Mouse (Mus musculus) cerebellum, postnatal 4 days (tissue): ENCODE measurements around the gene Myrf.
"Not testable (repeated sequence)": the region's sequence is repeated elsewhere in the genome, so short reads cannot be mapped to it uniquely, and the experiment has no call there.

ENCODE experiments used
- DNase-seq, 2 experiments: peaks; one replicate each; pipeline ENCODE4 v3.0.0; 2022; ENCODE audit warnings: low spot score in 2 of 2, mixed read lengths in 1 of 2

The Myrf gene

GRCm38 (mm10) chr19:10181225-10181624, 59.3 kb downstream of the Myrf start:
- DNase-seq: no peak

GRCm38 (mm10) chr19:10176941-10177372, 63.6 kb downstream of the Myrf start:
- no peak for DNase-seq

DNA sequence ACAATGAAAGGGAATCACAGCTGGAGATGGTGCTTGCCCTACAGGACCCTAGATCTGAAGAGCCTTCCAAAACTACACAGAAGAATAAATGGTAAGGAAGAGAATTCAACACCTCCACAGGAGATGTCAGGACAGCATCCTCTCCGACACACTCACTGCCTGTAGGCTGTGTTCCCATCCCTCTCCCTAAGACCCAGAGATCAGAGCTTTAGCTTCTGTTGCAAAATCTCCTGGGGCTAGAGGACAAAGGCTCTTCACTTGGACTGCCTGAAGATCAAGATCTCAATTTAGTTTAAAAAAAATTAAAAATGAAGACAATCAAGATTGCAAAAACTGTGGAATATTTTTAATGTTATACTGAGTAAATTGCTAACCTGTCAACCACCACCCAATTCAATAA, 64.1 kb downstream of the Myrf start:
- no peak for DNase-seq

GRCm38 (mm10) chr19:10174956-10175355, 65.6 kb downstream of the Myrf start:
- DNase-seq: no peak

DNA sequence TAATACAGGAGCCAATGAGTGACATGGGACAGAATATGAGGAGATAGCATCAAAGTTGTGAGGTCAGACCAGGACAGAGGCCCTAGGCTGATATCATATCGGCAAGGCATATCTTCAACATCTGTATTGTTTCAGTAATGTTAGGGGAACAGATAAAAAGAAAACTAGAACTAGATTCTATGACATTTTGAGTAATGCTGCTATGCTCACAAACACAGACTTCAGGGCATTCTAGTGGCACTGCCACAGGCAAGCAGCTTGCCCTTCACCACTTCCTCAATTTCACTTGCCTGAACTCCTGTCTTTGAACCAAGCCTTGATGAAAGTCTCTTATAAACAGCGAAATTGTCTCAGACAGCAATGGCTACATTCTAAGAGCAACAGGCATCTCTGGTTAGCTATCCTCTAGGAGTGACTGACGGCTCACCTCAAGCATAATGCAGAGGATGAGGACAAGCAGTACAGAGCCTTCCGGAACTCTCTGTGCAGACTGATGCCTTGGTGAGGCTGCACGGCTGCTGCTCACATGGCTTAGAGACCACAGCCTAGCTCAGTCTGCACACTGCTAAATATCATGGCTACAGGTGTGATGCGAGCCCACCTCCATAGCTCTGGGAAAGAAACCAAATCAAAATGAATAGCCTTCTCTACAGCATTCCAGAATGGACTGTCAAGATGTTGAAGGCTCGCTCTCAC, 66.6 kb downstream of the Myrf start:
- no peak for DNase-seq

DNA sequence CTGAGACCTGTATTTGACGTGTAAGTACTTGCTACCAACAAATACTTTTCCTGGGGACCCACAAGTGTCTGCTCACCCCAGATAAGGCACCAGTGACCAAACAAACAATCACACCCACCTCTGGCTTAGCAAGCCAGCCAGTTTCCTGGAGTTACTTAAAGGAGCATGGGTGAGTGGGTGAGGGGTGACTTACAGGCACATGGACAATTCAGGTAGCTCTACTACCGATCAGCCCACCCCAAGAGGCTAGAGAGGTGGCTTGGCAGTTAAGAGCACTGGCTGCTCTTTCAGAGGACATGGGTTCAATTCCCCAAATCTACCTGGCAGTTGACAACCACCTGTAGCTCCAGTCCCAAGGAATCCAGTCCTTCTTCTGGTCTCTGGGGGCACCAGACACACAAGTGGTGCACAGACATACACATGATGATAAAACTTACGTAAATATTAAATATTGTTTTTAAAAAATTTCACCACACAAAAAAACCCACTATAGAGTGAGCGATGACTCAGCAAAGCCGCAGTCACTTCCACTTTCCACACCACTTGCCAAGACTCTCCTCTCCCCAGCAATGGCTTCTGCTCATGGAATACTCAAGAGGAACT, 67.3 kb downstream of the Myrf start:
- no peak for DNase-seq

GRCm38 (mm10) chr19:10171846-10172245, 68.7 kb downstream of the Myrf start:
- no peak for DNase-seq

GRCm38 (mm10) chr19:10171359-10171758, 69.2 kb downstream of the Myrf start:
- DNase-seq: no peak

- no peak for DNase-seq
Observed at GRCm38 (mm10) chr19:10170466-10170865, 70.1 kb downstream of the Myrf start.

DNA sequence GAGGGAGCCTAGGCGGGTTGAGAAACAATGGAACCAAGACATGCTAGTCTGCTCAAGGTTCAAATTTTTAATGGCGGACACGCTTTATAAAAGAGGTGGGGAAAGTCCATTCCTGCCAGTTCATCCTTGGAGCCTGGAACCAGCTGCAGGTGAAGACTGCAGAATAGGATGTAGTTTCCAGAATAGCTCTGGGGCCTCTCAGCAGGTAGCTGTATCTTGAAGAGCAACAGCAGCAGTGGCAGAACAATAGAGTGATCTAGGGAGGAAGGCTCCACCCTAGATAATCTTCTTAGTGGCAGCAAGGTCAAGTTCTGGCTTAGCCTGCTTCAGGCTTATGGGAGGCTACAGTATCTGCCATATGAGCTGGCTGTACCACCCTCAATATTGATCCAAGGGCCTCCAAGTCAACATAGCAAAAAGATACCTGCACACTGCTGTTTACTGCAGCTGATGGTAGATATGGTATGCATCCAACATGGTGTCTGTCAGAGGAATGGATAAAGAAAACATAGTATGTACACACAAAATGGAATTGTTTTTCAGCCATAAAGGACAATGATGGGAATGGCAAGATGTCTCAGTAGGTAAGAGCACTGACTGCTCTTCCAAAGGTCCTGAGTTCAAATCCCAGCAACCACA, 70.7 kb downstream of the Myrf start:
- DNase-seq: not testable (repeated sequence)

DNA sequence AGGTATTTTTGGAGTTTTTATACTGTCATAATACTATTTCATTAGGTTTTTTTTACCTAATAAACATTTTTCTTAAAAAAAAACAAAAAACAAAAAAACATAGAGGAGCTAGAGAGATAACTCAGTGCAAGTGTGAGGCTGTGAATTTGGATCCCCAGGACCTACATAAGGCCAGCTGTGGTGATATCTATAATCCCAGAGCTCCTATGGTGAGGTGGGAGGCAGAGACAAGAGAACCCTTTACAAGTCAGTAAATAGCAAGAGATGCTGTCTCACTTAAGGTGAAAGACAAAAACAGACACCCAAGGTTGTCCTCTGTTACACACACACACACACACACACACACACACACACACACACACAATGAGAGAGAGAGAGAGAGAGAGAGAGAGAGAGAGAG, 71.4 kb downstream of the Myrf start:
- DNase-seq: no peak

- DNase-seq: no peak
Observed at GRCm38 (mm10) chr19:10168441-10168840, 72.1 kb downstream of the Myrf start.

DNA sequence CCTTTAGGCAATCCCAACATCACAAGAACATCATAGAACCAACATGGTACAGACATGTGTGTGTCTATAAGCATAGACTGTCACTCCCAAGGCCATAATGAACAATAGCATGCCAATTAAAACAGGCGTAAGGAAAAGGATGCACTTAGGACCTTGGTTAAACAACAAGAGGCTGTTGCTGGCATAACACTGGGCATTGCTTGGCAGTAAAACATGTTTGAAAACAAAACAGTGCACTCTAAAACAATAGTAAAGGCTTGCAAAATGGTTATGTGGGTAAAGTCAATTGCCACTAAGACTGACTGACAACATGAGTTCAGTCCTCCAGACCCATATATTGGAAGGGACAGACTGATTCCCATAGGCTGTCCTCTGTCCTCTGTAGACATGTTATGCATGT, 72.6 kb downstream of the Myrf start:
- no peak for DNase-seq

GRCm38 (mm10) chr19:10167112-10167511, 73.4 kb downstream of the Myrf start:
- no peak for DNase-seq

- not testable (repeated sequence) for DNase-seq
Observed at GRCm38 (mm10) chr19:10165928-10166327, 74.6 kb downstream of the Myrf start.

GRCm38 (mm10) chr19:10163896-10164295, 76.7 kb downstream of the Myrf start:
- DNase-seq: no peak
